In genomic region chr5:67534056-67534455, GRCm38 (mm10) we compare ENCODE assay signal across 18 mouse cellular contexts.
DNase-seq lines count a peak whose midpoint lies in the region; ATAC-seq and TF ChIP-seq lines count a peak whose summit lies in the region.
"Had no signal": no experiment of that assay in that cellular context is flagged by ENCODE, and none has a peak within 500 bp of the region (broad histone marks: within the 10 kb centered on the region; RNA-seq: fewer than 3 reads in every experiment).

No protein-coding gene starts in this region.

- no peak overlapping the region for H3K4me2 ChIP-seq in hindbrain, postnatal 0 days (ENCODE audit: low read depth, low read length)
- no peak overlapping the region for H3K4me2 ChIP-seq in hindbrain, embryonic 13.5 days
- no peak overlapping the region for H3K4me2 ChIP-seq in limb, embryonic 14.5 days (replicated peaks; ENCODE audit: low read depth, low read length, severe bottlenecking)
- H3K4me2 ChIP-seq: forebrain, embryonic 15.5 days; limb, embryonic 12.5 days; lung, embryonic 15.5 days; midbrain, embryonic 11.5 days; stomach, embryonic 15.5 days had no signal

- no peak for TF ChIP-seq POLR2A in limb, embryonic 14.5 days (IDR thresholded peaks at IDR 0.05; ENCODE audit: borderline replicate concordance, extremely low read depth, insufficient read depth, insufficient read length)
- TF ChIP-seq POLR2A in cortical plate, adult 2 months (IDR thresholded peaks at IDR 0.05; ENCODE audit: extremely low read depth, insufficient read depth, low read length) = no peak

- TF ChIP-seq CTCF in hindbrain, postnatal 0 days (IDR thresholded peaks at IDR 0.05; ENCODE audit: low read depth) = peak; percentile 48
- peak; percentile 33 for TF ChIP-seq CTCF in E14TG2a.4 (conservative IDR thresholded peaks at IDR 0.05; ENCODE audit: low read length)
- 0 out of 2 replicates have a peak, but pooled peaks have one; percentile 3 for TF ChIP-seq CTCF in cortical plate, adult 2 months (IDR thresholded peaks at IDR 0.05; ENCODE audit: extremely low read depth, insufficient read depth, low read length)

- no peaks in the 10 kb centered on the region for H3K9me3 ChIP-seq in hindbrain, postnatal 0 days (ENCODE audit: low read length)
- no peaks in the 10 kb centered on the region for H3K9me3 ChIP-seq in hindbrain, embryonic 13.5 days
- no peaks in the 10 kb centered on the region for H3K9me3 ChIP-seq in limb, embryonic 14.5 days (ENCODE audit: control insufficient read depth, low read length)
- H3K9me3 ChIP-seq in limb, embryonic 10.5 days (replicated peaks) = no peaks in the 10 kb centered on the region
- no peaks in the 10 kb centered on the region for H3K9me3 ChIP-seq in E14TG2a.4 (ENCODE audit: low read length)
- H3K9me3 ChIP-seq: forebrain, embryonic 15.5 days; heart, embryonic 10.5 days; limb, embryonic 12.5 days; lung, embryonic 15.5 days; stomach, embryonic 15.5 days had no signal

- peak; percentile 16 for DNase-seq in hindbrain, postnatal 0 days (ENCODE audit: low spot score)
- DNase-seq in limb, embryonic 14.5 days (ENCODE audit: low spot score) = peak; percentile 33
- no peak for DNase-seq in limb, embryonic 10.5 days (ENCODE audit: low spot score)
- no peak for DNase-seq in cerebellum, postnatal 4 days (ENCODE audit: low spot score in 2 of 2)
- DNase-seq: adrenal gland, postnatal 14 days; cerebellum, adult 9-11 months; gastrocnemius, postnatal 10 days; right cerebral cortex, postnatal 4 days; thymus, postnatal 14 days had no signal

- no peaks in the 10 kb centered on the region for H3K36me3 ChIP-seq in hindbrain, postnatal 0 days (ENCODE audit: insufficient read depth, low read length)
- H3K36me3 ChIP-seq in hindbrain, embryonic 13.5 days = no peaks in the 10 kb centered on the region
- no peaks in the 10 kb centered on the region for H3K36me3 ChIP-seq in limb, embryonic 14.5 days (ENCODE audit: control insufficient read depth, insufficient read depth, low read length)
- H3K36me3 ChIP-seq in limb, embryonic 10.5 days = no peaks in the 10 kb centered on the region
- H3K36me3 ChIP-seq in E14TG2a.4 (ENCODE audit: insufficient read depth, low read length) = no peaks in the 10 kb centered on the region
- H3K36me3 ChIP-seq: forebrain, embryonic 15.5 days; heart, embryonic 10.5 days; limb, embryonic 12.5 days; lung, embryonic 15.5 days; stomach, embryonic 15.5 days had no signal

- H3K27me3 ChIP-seq in hindbrain, postnatal 0 days (ENCODE audit: insufficient read depth, low read length) = no peaks in the 10 kb centered on the region
- H3K27me3 ChIP-seq in hindbrain, embryonic 13.5 days = peaks cover 11% of the 10 kb centered on the region; the same call in 1 of the 2 replicates
- no peaks in the 10 kb centered on the region for H3K27me3 ChIP-seq in limb, embryonic 14.5 days (ENCODE audit: control insufficient read depth, insufficient read depth, low read length)
- peaks cover 5% of the 10 kb centered on the region; the same call in 1 of the 2 replicates for H3K27me3 ChIP-seq in limb, embryonic 10.5 days (ENCODE audit: low read depth, poor library complexity, severe bottlenecking)
- H3K27me3 ChIP-seq in E14TG2a.4 (ENCODE audit: insufficient read depth, low read length) = peaks cover 4% of the 10 kb centered on the region; the same call in 1 of the 2 replicates
- H3K27me3 ChIP-seq: forebrain, embryonic 15.5 days; lung, embryonic 15.5 days; stomach, embryonic 15.5 days had no signal

- no peak overlapping the region for H3K27ac ChIP-seq in hindbrain, postnatal 0 days
- no peak overlapping the region for H3K27ac ChIP-seq in hindbrain, embryonic 13.5 days
- no peak overlapping the region for H3K27ac ChIP-seq in limb, embryonic 14.5 days (replicated peaks; ENCODE audit: low read depth, low read length)
- no peak overlapping the region for H3K27ac ChIP-seq in limb, embryonic 10.5 days
- no peak overlapping the region for H3K27ac ChIP-seq in cortical plate, adult 2 months (ENCODE audit: insufficient read depth, low read length)
- H3K27ac ChIP-seq: forebrain, embryonic 15.5 days; heart, embryonic 10.5 days; limb, embryonic 12.5 days; lung, embryonic 15.5 days; stomach, embryonic 15.5 days had no signal

- ATAC-seq in hindbrain, postnatal 0 days = no peak
- ATAC-seq in hindbrain, embryonic 13.5 days (ENCODE audit: low FRiP score) = no peak
- no peak for ATAC-seq in limb, embryonic 14.5 days (ENCODE audit: low FRiP score, low read depth)
- ATAC-seq: forebrain, embryonic 15.5 days had no signal

- H3K9ac ChIP-seq in hindbrain, postnatal 0 days (replicated peaks; ENCODE audit: low read length) = no peak overlapping the region
- no peak overlapping the region for H3K9ac ChIP-seq in hindbrain, embryonic 13.5 days
- H3K9ac ChIP-seq in limb, embryonic 14.5 days (ENCODE audit: low read depth, low read length, severe bottlenecking) = no peak overlapping the region
- H3K9ac ChIP-seq: forebrain, embryonic 15.5 days; limb, embryonic 12.5 days; lung, embryonic 15.5 days; stomach, embryonic 15.5 days had no signal

- no peak overlapping the region for H3K4me3 ChIP-seq in hindbrain, postnatal 0 days (ENCODE audit: low read length)
- no peak overlapping the region for H3K4me3 ChIP-seq in hindbrain, embryonic 13.5 days
- no peak overlapping the region for H3K4me3 ChIP-seq in limb, embryonic 14.5 days (replicated peaks; ENCODE audit: low read length)
- H3K4me3 ChIP-seq in limb, embryonic 10.5 days = no peak overlapping the region
- no peak overlapping the region for H3K4me3 ChIP-seq in E14TG2a.4 (replicated peaks; ENCODE audit: low read length)
- H3K4me3 ChIP-seq in cortical plate, adult 2 months (ENCODE audit: insufficient read depth, low read length) = no peak overlapping the region
- H3K4me3 ChIP-seq: forebrain, embryonic 15.5 days; heart, embryonic 10.5 days; limb, embryonic 12.5 days; lung, embryonic 15.5 days; stomach, embryonic 15.5 days had no signal

- H3K4me1 ChIP-seq in hindbrain, postnatal 0 days (ENCODE audit: insufficient read depth, low read length) = 0 out of 2 replicates have a peak, but pooled peaks cover 4% of the 10 kb centered on the region
- H3K4me1 ChIP-seq in hindbrain, embryonic 13.5 days (replicated peaks) = peaks cover 5% of the 10 kb centered on the region
- peaks cover 3% of the 10 kb centered on the region; the same call in 1 of the 2 replicates for H3K4me1 ChIP-seq in limb, embryonic 14.5 days (ENCODE audit: control insufficient read depth, insufficient read depth, low read length)
- H3K4me1 ChIP-seq in limb, embryonic 10.5 days = peaks cover 15% of the 10 kb centered on the region
- peaks cover 9% of the 10 kb centered on the region for H3K4me1 ChIP-seq in E14TG2a.4 (replicated peaks; ENCODE audit: low read depth, low read length)
- H3K4me1 ChIP-seq in cortical plate, adult 2 months (ENCODE audit: control insufficient read depth, insufficient read depth, low read length) = no peaks in the 10 kb centered on the region
- H3K4me1 ChIP-seq: stomach, embryonic 15.5 days had no signal

- 77% methylated on average over 7 of the region's 7 CpGs for WGBS in hindbrain, postnatal 0 days
- WGBS in hindbrain, embryonic 13.5 days = 81% methylated on average over 7 of the region's 7 CpGs
- WGBS in limb, embryonic 14.5 days = 80% methylated on average over 7 of the region's 7 CpGs
- 86% methylated on average over 7 of the region's 7 CpGs for WGBS in limb, embryonic 10.5 days

Comparison
In these comparisons a context has a peak if more than half of its experiments do, and no peak if none do; other contexts are left out.
1. DNase-seq: peak in hindbrain, postnatal 0 days (single experiment) and limb, embryonic 14.5 days (single experiment); none in limb, embryonic 10.5 days (single experiment) and cerebellum, postnatal 4 days (0 of 2).
2. Peak in every context shown above with its lines, with median percentiles within 50 percentile points of each other: CTCF ChIP-seq.